Mouse (Mus musculus) ES-E14 (cell line): ENCODE measurements around the gene She.

Experiments used
- CHD2 ChIP-seq: IDR thresholded peaks from 2 replicates; pipeline ENCODE4 v1.6.1; 2014; ENCODE audit warnings: mild to moderate bottlenecking, low read depth, low read length, inconsistent platforms
- HCFC1 ChIP-seq: IDR thresholded peaks from 2 replicates; pipeline ENCODE4 v1.6.1; 2012; ENCODE audit warnings: low read length, inconsistent platforms, borderline replicate concordance; ENCODE audit not compliant: insufficient read depth
- ZC3H11A ChIP-seq: IDR thresholded peaks from 2 replicates; pipeline ENCODE4 v1.6.1; 2012; ENCODE audit warnings: low read depth, mild to moderate bottlenecking, inconsistent platforms, low read length, borderline replicate concordance
- ZNF384 ChIP-seq: IDR thresholded peaks from 2 replicates; pipeline ENCODE4 v1.6.1; 2012; ENCODE audit warnings: low read depth, low read length, inconsistent platforms

DNA sequence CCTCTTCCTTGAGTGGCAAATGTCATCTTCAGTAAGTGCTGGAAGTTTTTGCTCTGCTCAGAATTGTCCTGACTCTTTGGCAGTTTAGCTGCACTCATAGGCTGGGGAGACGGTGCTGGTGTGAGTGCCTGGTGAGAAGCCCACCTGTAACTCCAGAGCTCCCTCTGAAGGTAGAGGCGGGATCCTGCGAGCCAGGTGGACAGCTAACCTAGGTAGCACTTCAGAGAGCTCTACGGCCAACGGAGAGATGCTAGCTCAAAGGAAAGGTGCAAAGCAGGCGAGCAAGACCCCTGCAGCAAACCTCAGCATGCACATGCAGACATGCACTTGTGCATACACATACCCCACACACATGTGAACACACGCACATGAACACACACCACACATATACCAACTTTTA, 17.1 kb upstream of the She start:
- TF ChIP-seq ZC3H11A (no peak), HCFC1 (no peak), ZNF384 (no peak), CHD2 (no peak)
